Mouse (Mus musculus): ENCODE measurements around the gene Utp14a. TPM values are rescaled to one million over a fixed set of nuclear protein-coding genes. Genes with fewer than 3 reads are reported as not detected.
"Not testable (repeated sequence)": the region's sequence is repeated elsewhere in the genome, so short reads cannot be mapped to it uniquely, and the experiment has no call there.

The Utp14a gene
- polyA plus RNA-seq (2015; fragmentation: Nextera tagmentation; extraction: Ambion mirVana): 18.7 and 19.2 TPM in 2 replicates

DNA sequence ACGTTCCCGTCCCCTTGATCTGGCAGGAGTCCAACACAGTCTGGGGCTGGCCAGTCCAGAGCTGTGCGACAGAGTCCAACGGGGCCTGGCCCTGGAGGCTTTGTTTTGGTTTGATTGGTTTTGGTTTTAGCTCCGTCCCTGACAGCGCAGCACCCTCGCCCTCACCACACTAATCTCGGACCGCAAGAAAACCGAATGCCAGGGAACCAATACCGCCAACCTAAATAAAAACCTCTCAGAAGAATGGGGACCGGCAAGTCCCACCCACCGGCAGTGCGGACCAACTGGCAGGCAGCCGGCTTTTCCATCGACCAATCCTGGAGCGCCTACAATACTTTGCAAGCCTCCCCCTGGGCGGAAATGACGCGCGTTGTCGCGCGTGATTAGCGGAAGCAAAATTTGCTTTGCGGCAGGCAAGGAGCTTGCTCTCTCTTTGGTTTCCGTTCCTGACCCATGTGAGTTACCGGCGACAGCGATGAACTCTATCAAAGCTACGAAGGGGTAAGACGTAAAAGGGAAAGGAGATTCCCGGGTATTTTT is at the start of gene Utp14a:
TSS of gene Utp14a (plus strand) at position 395 of the 540 bp plus-strand sequence.
- no peaks in the 10 kb centered on the region for H3K9me3 ChIP-seq
- peak; percentile 99 for ATAC-seq (replicated peaks)
- H3K9ac ChIP-seq (replicated peaks): peak within 1 kb of the TSS; percentile 45
- 14% methylated on average over 33 of the region's 33 CpGs for WGBS
- H3K4me1 ChIP-seq: peaks cover 13% of the 10 kb centered on the region
- H3K27me3 ChIP-seq: no peaks in the 10 kb centered on the region
- H3K4me2 ChIP-seq (replicated peaks): peak within 1 kb of the TSS; percentile 53
- peak within 1 kb of the TSS; percentile 55 for H3K4me3 ChIP-seq
- no peaks in the 10 kb centered on the region for H3K36me3 ChIP-seq
- H3K27ac ChIP-seq (replicated peaks): peak within 1 kb of the TSS; percentile 91

DNA sequence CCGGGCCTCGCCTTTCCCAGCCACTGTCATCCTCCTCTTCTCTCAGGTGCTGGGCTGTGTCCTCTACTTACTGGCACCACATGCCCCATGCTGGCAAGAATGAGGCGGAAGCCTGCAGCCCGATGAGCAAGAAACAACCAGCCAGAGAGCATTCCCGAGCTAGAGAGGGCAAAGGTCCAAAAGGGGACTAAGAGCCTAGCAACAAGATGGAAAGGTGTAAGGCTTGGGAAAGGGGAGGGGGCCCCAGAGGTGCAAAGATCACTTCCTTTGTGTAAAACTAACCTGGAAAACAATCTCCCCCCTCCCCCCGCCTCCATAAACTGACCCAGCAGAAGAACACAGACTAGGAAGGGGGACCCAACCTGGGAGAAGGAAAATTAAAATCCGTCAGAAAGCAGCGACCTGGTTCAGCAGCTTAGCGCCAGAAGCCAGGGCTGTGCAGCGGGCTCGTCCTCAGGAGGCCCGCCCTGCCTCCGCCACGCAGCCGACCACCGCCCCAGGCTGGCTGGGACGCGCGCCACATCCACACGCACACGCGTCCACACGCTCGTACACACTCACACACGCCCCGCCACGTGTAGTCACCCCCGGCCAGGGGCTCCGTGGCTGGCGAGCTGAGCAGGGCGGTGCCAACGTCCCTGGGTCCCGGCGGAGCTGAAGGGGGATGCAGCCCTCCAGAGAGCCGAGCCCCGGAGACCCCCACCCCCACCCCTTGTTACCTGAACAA is 48.7 kb upstream of the Utp14a start:
- Histone ChIP-seq H3K27me3 (no peaks in the 10 kb centered on the region), H3K4me3 (peak overlapping the region; percentile 71), H3K36me3 (no peaks in the 10 kb centered on the region), H3K4me2 (replicated peaks) (peak overlapping the region; percentile 47), H3K9me3 (no peaks in the 10 kb centered on the region), H3K27ac (replicated peaks) (peak overlapping the region; percentile 65), H3K4me1 (peaks cover 22% of the 10 kb centered on the region; the same call in 1 of the 2 replicates), H3K9ac (replicated peaks) (peak overlapping the region; percentile 56)
- peak; percentile 85 for ATAC-seq (replicated peaks)
- 19% methylated on average over 35 of the region's 36 CpGs for WGBS

DNA sequence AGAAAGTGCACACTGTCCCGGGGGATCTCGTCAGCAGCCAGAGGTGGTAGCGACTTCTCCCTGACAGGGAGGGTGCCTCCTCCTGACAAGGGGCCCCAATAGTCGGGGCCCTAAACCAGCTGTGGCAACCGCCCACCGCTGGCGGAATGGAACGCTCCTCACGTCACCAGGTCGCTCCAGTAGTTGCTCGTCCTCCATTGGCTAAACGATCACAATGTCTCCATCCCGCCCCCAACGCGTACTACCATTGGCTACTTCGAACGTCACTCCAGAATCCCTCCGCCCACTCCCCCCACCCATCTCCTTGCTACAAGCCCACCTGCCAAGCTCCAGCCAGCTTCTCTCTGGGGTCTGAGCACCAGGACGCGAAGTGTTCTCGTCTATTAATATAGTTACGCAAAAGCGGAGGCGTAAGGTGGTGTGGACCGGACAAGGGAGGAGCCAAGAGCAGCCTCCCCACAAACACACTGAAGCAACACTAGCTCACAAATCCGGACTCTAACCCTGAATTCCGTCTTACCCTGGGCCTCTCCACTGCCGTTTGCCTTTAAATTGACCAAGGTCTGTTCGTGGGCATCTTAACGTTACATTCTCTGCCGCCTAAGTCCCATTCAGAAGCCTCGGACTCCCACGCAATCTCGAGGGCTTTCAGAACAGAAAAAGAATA is 48.0 kb upstream of the Utp14a start, which contains the start of gene Zdhhc9:
TSS of gene Zdhhc9 (minus strand) at position 360 of the 667 bp plus-strand sequence.
- Histone ChIP-seq H3K9ac (replicated peaks) (peak within 1 kb of the TSS; percentile 56), H3K4me2 (replicated peaks) (peak within 1 kb of the TSS; percentile 47), H3K27ac (replicated peaks) (peak within 1 kb of the TSS; percentile 65), H3K4me1 (peaks cover 22% of the 10 kb centered on the region; the same call in 1 of the 2 replicates), H3K27me3 (no peaks in the 10 kb centered on the region), H3K4me3 (peak within 1 kb of the TSS; percentile 71), H3K9me3 (no peaks in the 10 kb centered on the region), H3K36me3 (no peaks in the 10 kb centered on the region)
- WGBS: 14% methylated on average over 34 of the region's 34 CpGs
- ATAC-seq (replicated peaks): peak; percentile 99

DNA sequence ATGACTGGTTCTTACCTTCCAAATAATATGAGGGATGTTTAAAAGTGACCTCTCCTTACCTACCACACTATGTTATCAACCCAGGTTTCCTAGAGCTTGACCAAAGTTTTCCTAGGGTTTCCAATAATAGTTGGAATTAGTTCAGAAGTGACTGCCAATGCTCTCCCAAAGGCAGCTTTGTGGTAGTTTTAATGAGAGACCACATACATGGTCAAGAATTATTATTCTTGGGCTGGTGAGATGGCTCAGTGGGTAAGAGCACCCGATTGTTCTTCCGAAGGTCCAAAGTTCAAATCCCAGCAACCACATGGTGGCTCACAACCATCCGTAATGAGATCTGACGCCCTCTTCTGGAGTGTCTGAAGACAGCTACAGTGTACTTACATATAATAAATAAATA is 46.9 kb upstream of the Utp14a start:
- not testable (repeated sequence) for ATAC-seq (replicated peaks); H3K9ac ChIP-seq (replicated peaks); H3K27me3 ChIP-seq; H3K4me2 ChIP-seq (replicated peaks); H3K4me3 ChIP-seq; H3K27ac ChIP-seq (replicated peaks); H3K9me3 ChIP-seq; H3K36me3 ChIP-seq
- 61% methylated on average over 4 of the region's 4 CpGs for WGBS
- H3K4me1 ChIP-seq: peaks cover 17% of the 10 kb centered on the region; the same call in 1 of the 2 replicates

DNA sequence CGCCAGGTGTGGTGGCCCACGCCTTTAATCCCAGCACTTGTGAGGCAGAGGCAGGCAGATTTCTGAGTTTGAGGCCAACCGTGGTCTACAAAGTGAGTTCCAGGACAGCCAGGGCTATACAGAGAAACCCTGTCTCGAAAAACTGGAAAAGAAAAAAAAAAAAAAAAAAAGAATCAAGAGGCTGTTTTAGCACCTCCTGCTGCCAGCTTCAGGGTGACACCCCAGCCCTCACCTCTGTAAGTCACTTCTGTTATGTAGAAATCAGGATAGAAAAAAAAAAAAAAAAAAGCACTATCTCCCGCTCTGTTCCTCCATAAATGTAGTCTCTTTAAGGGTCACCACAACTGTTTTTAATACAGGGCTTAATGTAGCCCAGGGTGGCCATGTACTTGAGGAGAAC is 37.2 kb upstream of the Utp14a start:
- no peak for ATAC-seq (replicated peaks)
- Histone ChIP-seq H3K36me3 (no peaks in the 10 kb centered on the region), H3K27ac (replicated peaks) (no peak overlapping the region), H3K4me1 (no peaks in the 10 kb centered on the region), H3K9ac (replicated peaks) (no peak overlapping the region), H3K27me3 (no peaks in the 10 kb centered on the region), H3K4me3 (no peak overlapping the region), H3K9me3 (no peaks in the 10 kb centered on the region), H3K4me2 (replicated peaks) (no peak overlapping the region)
- WGBS: 84% methylated on average over 5 of the region's 5 CpGs

DNA sequence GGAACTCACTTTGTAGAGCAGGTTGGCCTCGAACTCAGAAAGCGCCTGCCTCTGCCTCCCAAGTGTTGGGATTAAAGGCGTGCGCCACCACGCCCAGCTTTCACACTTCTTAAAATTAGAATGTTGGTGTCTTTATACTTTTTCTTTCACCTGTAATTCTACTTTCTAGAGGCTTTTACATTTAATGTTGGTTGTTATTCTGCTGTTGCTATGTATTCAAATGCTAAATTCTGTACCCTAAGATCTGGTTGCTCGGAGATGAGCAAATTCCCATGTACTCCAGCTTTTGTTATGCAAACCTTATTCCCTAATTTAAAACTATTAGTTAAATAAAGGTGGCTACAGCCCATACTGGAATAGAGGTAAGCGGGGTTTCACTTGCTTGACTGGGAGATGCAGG is 34.0 kb upstream of the Utp14a start:
- H3K4me1 ChIP-seq: no peaks in the 10 kb centered on the region
- 73% methylated on average over 7 of the region's 7 CpGs for WGBS
- ATAC-seq (replicated peaks): no peak
- no peaks in the 10 kb centered on the region for H3K27me3 ChIP-seq
- no peak overlapping the region for H3K27ac ChIP-seq (replicated peaks)
- no peaks in the 10 kb centered on the region for H3K9me3 ChIP-seq
- no peak overlapping the region for H3K4me2 ChIP-seq (replicated peaks)
- no peaks in the 10 kb centered on the region for H3K36me3 ChIP-seq
- no peak overlapping the region for H3K9ac ChIP-seq (replicated peaks)
- H3K4me3 ChIP-seq: no peak overlapping the region

DNA sequence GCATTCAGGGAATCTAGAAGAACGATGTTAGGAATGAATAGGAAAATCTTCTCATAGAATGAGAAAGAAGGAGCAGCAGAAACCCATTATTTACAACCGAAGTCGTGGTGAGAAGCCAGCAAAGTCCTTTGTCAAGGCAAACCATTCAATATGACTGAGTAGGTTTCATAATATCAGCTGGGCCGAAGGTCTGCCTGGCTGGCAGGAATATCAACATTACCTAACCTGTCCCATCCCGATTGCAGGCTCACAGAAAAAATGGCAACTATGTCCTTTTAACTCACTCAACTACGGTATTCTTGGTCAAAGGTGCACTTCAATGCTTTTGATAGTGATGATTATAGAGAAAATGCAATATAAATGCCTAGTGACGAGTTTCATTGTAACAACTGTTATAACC is 30.4 kb upstream of the Utp14a start:
- Histone ChIP-seq H3K9me3 (no peaks in the 10 kb centered on the region), H3K4me1 (no peaks in the 10 kb centered on the region), H3K9ac (replicated peaks) (no peak overlapping the region), H3K27ac (replicated peaks) (no peak overlapping the region), H3K27me3 (no peaks in the 10 kb centered on the region), H3K4me2 (replicated peaks) (no peak overlapping the region), H3K36me3 (no peaks in the 10 kb centered on the region), H3K4me3 (no peak overlapping the region)
- 76% methylated on average over 7 of the region's 7 CpGs for WGBS
- no peak for ATAC-seq (replicated peaks)

DNA sequence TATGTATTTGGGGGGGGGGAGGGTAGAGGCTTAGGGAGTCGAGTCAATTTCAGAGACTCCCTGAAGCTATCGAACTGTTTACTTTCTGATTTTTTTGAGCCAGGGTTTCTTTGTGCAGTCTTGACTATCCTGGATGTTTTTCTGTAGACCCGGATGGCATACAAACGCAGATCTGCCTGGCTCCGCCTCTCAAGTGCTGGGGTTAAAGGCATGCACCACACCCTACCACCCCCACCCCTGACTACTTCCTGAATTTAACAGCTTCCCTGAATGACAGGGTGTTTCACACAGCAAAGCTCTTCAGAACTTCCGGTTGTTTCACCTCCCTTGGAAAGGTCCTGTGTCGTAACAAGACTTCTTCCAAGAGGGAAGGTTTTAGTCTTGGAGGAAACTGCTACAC is 22.2 kb upstream of the Utp14a start:
- Histone ChIP-seq H3K4me1 (no peaks in the 10 kb centered on the region), H3K27me3 (no peaks in the 10 kb centered on the region)
- WGBS: 69% methylated on average over 7 of the region's 7 CpGs

DNA sequence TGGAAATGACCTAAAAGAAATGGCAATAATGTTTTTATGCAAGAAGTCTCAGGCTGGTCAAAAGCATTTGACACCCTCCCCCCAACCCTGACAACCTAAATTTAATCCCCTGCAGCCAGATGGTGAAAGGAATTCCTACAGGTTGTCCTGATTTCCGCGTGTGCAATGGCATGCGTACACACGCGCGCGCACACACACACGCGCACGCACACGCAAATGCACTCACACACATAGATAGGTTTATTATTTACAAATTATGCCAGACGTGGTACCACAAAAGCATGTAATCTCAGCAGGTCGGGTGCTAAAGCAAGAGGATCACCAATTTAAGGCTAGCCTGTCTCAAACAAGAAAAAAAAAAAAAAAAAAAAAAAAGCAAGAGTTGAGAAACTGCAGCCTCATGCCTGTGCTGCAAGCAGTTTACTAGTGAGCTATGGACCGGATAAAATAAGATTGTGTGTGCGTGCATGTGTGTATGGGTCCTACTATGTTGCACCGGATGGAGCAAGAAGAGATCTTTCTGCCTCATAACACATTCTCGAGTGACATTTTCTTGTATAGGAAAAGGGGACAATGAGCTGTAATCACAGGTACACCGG is 733 bp upstream of the Utp14a start:
- Histone ChIP-seq H3K27ac (replicated peaks) (peak overlapping the region; percentile 91), H3K4me1 (peaks cover 13% of the 10 kb centered on the region), H3K9me3 (no peaks in the 10 kb centered on the region), H3K4me3 (peak overlapping the region; percentile 55), H3K27me3 (no peaks in the 10 kb centered on the region), H3K9ac (replicated peaks) (peak overlapping the region; percentile 45), H3K36me3 (no peaks in the 10 kb centered on the region), H3K4me2 (replicated peaks) (peak overlapping the region; percentile 53)
- ATAC-seq (replicated peaks): peak; percentile 81
- 25% methylated on average over 18 of the region's 18 CpGs for WGBS

More for the DNA sequence above, 22.2 kb upstream of the Utp14a start:
- no peak for ATAC-seq (replicated peaks)
- Histone ChIP-seq H3K27ac (replicated peaks) (no peak overlapping the region), H3K4me3 (no peak overlapping the region), H3K4me2 (replicated peaks) (no peak overlapping the region), H3K36me3 (no peaks in the 10 kb centered on the region), H3K9me3 (no peaks in the 10 kb centered on the region), H3K9ac (replicated peaks) (no peak overlapping the region)

DNA sequence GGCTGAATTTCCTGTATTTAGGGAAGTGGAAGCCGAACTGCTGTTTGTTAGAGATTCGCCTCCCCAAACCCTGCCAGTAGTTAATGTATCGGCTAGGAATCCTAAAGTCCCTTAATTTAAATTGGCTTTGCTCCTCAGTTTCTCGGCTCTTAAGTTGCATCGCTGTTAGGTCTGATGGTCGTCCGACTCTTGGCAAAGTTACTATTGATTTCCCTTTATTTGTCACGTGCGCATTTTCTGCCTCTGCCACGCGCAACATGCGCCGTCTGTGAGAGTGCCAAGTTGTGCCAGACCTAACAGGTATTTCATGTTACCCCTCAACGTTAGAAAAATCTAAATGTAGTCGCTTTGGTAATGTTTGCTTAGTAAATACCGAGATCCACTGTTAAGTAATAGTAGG is 349 bp downstream of the Utp14a start:
- Histone ChIP-seq H3K4me1 (peaks cover 13% of the 10 kb centered on the region), H3K27ac (replicated peaks) (peak overlapping the region; percentile 37; the same call in 1 of the 2 replicates), H3K9me3 (no peaks in the 10 kb centered on the region), H3K36me3 (no peaks in the 10 kb centered on the region), H3K4me2 (replicated peaks) (peak overlapping the region; percentile 53), H3K9ac (replicated peaks) (peak overlapping the region; percentile 43), H3K4me3 (peak overlapping the region; percentile 55), H3K27me3 (no peaks in the 10 kb centered on the region)
- peak; percentile 39; the same call in 1 of the 2 replicates for ATAC-seq (replicated peaks)
- WGBS: 20% methylated on average over 16 of the region's 16 CpGs

DNA sequence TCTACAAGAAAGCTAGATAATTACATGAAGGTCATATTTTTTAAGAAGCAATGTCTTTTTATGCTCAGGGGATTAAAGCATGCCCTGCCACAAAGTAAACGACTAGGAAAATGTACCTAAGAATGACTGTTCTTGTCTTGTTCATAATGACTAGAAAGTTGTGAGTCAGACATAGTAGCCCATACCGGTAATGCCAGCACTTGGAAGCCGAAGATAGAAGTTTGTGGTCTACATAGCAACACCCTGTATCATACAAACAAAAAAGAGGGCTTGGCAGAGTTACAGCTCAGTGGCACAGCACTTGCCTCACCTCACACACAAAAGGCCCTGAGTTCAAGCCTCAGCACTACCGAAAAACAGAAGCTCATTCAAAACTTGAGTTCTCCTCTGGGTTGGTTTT is 15.0 kb downstream of the Utp14a start:
- Histone ChIP-seq H3K9me3 (no peaks in the 10 kb centered on the region), H3K4me1 (no peaks in the 10 kb centered on the region)

DNA sequence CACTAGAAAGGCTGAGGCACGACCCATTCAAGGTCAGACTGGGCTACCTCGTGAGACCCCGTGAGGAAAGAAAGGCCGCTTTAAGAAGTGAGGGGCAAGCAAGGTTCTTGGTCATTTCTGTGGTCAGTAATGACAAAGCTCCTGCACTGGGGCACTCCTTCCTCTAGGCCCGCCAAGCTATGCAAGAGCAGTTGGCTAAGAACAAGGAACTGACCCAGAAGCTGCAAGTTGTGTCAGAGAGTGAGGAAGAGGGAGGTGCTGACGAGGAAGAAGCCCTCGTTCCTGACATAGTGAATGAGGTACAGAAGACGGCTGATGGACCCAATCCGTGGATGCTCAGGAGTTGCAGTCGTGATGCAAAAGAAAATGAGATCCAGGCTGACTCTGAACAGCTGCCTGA is 18.0 kb downstream of the Utp14a start:
- Histone ChIP-seq H3K27me3 (no peaks in the 10 kb centered on the region), H3K9me3 (no peaks in the 10 kb centered on the region), H3K9ac (replicated peaks) (no peak overlapping the region), H3K27ac (replicated peaks) (no peak overlapping the region), H3K4me3 (no peak overlapping the region), H3K36me3 (peaks cover 10% of the 10 kb centered on the region), H3K4me1 (no peaks in the 10 kb centered on the region), H3K4me2 (replicated peaks) (no peak overlapping the region)
- ATAC-seq (replicated peaks): no peak
- WGBS: 81% methylated on average over 10 of the region's 10 CpGs

More for the DNA sequence above, 15.0 kb downstream of the Utp14a start:
- Histone ChIP-seq H3K4me2 (replicated peaks) (no peak overlapping the region), H3K9ac (replicated peaks) (no peak overlapping the region), H3K4me3 (no peak overlapping the region), H3K36me3 (peaks cover 14% of the 10 kb centered on the region), H3K27me3 (no peaks in the 10 kb centered on the region), H3K27ac (replicated peaks) (no peak overlapping the region)
- no peak for ATAC-seq (replicated peaks)
- WGBS: 91% methylated on average over 4 of the region's 4 CpGs
